Mouse (Mus musculus) hindbrain, embryonic 12.5 days (tissue): ENCODE measurements around the gene Rap1gds1. TPM values are rescaled to one million over a fixed set of nuclear protein-coding genes. Genes with fewer than 3 reads are reported as not detected.
A peak's percentile ranks its signal among the peaks of the same experiment; 100 is the strongest.

Experiments
- ATAC-seq: fragments of 200-750 bp; cut with Nextera tagmentation; 2 replicates; pipeline ENCODE4 v1.8.0; 2017; ENCODE audit warnings: moderate TSS enrichment; ENCODE audit not compliant: low FRiP score
- H3K27ac ChIP-seq: fragments of 300-500 bp; sonication (generic); 2 replicates; pipeline ENCODE4 v1.5.1; 2016; ENCODE audit warnings: mild to moderate bottlenecking
- H3K27me3 ChIP-seq: fragments of 300-500 bp; sonication (generic); 2 replicates; pipeline ENCODE4 v1.6.1; 2016; ENCODE audit warnings: mild to moderate bottlenecking
- H3K36me3 ChIP-seq: fragments of 300-500 bp; sonication (generic); 2 replicates; pipeline ENCODE4 v1.6.1; 2016; ENCODE audit warnings: mild to moderate bottlenecking
- H3K4me1 ChIP-seq: fragments of 300-500 bp; sonication (generic); 2 replicates; pipeline ENCODE4 v1.6.1; 2016
- H3K4me2 ChIP-seq: fragments of 300-500 bp; sonication (generic); replicated peaks from 2 replicates; pipeline ENCODE4 v1.6.1; 2016; ENCODE audit warnings: mild to moderate bottlenecking
- H3K4me3 ChIP-seq: fragments of 300-500 bp; sonication (generic); 2 replicates; pipeline ENCODE4 v1.5.1; 2016; ENCODE audit warnings: mild to moderate bottlenecking
- H3K9ac ChIP-seq: fragments of 300-500 bp; sonication (generic); 2 replicates; pipeline ENCODE4 v1.6.1; 2016; ENCODE audit warnings: mild to moderate bottlenecking, moderate library complexity
- H3K9me3 ChIP-seq: fragments of 300-500 bp; sonication (generic); replicated peaks from 2 replicates; pipeline ENCODE4 v1.6.1; 2016; ENCODE audit warnings: mild to moderate bottlenecking
- WGBS: fragments of 180-500 bp; shearing (Covaris S2); methylation state at CpG from one replicate; pipeline ENCODE4 v1.1.7; 2016; 5-methylcytosine and 5-hydroxymethylcytosine counted together
- polyA plus RNA-seq: library from polyadenylated mRNA; unstranded; fragments of >200 nt; fragmentation: Nextera tagmentation; extraction: Ambion mirVana; gene quantifications from 2 replicates; pipeline ENCODE4 v1.2.1, GENCODE M21; 2016

Gene Rap1gds1
- polyA plus RNA-seq, 1 experiment from 2014 or later: 74.8 TPM

GRCm38 (mm10) chr3:139083778-139084539, 9.0 kb upstream of the Rap1gds1 start:
- no peaks in the 10 kb centered on the region for H3K27me3 ChIP-seq
- H3K27ac ChIP-seq: no peak overlapping the region
- no peaks in the 10 kb centered on the region for H3K36me3 ChIP-seq
- ATAC-seq: no peak
- 90% methylated on average over 5 of the region's 5 CpGs for WGBS
- no peaks in the 10 kb centered on the region for H3K4me1 ChIP-seq
- H3K9me3 ChIP-seq: peaks cover 6% of the 10 kb centered on the region; the same call in 1 of the 2 replicates
- no peak overlapping the region for H3K4me2 ChIP-seq
- H3K4me3 ChIP-seq: no peak overlapping the region
- H3K9ac ChIP-seq: no peak overlapping the region

GRCm38 (mm10) chr3:139079831-139080230, 4.8 kb upstream of the Rap1gds1 start:
- 92% methylated on average over 6 of the region's 6 CpGs for WGBS
- no peak for ATAC-seq

GRCm38 (mm10) chr3:139078010-139078409, 3.0 kb upstream of the Rap1gds1 start:
- Histone ChIP-seq H3K27ac (no peak overlapping the region), H3K9ac (no peak overlapping the region), H3K27me3 (no peaks in the 10 kb centered on the region), H3K4me3 (no peak overlapping the region), H3K9me3 (no peaks in the 10 kb centered on the region), H3K36me3 (no peaks in the 10 kb centered on the region), H3K4me2 (no peak overlapping the region), H3K4me1 (0 out of 2 replicates have a peak, but pooled peaks cover 2% of the 10 kb centered on the region)
- ATAC-seq: no peak
- 81% methylated on average over 3 of the region's 3 CpGs for WGBS

More at GRCm38 (mm10) chr3:139079831-139080230, 4.8 kb upstream of the Rap1gds1 start:
- no peak overlapping the region for H3K27ac ChIP-seq
- no peaks in the 10 kb centered on the region for H3K9me3 ChIP-seq
- H3K36me3 ChIP-seq: no peaks in the 10 kb centered on the region
- H3K4me2 ChIP-seq: no peak overlapping the region
- no peaks in the 10 kb centered on the region for H3K27me3 ChIP-seq
- H3K4me3 ChIP-seq: no peak overlapping the region
- H3K9ac ChIP-seq: no peak overlapping the region
- H3K4me1 ChIP-seq: no peaks in the 10 kb centered on the region

GRCm38 (mm10) chr3:139076059-139076455, 1.1 kb upstream of the Rap1gds1 start:
- Histone ChIP-seq H3K27ac (peak overlapping the region; percentile 93), H3K4me3 (peak overlapping the region; percentile 90), H3K9me3 (no peaks in the 10 kb centered on the region), H3K4me2 (peak overlapping the region; percentile 86), H3K4me1 (0 out of 2 replicates have a peak, but pooled peaks cover 2% of the 10 kb centered on the region), H3K9ac (peak overlapping the region; percentile 78; the same call in 1 of the 2 replicates), H3K27me3 (no peaks in the 10 kb centered on the region), H3K36me3 (no peaks in the 10 kb centered on the region)
- no peak; the same call in 1 of the 2 replicates for ATAC-seq
- WGBS: 16% methylated on average over 7 of the region's 7 CpGs

- no peaks in the 10 kb centered on the region for H3K27me3 ChIP-seq
- H3K27ac ChIP-seq: peak overlapping the region; percentile 93
- H3K9me3 ChIP-seq: no peaks in the 10 kb centered on the region
- peak overlapping the region; percentile 78 for H3K9ac ChIP-seq
- 0 out of 2 replicates have a peak, but pooled peaks cover 2% of the 10 kb centered on the region for H3K4me1 ChIP-seq
- H3K4me2 ChIP-seq: peak overlapping the region; percentile 86
- H3K36me3 ChIP-seq: no peaks in the 10 kb centered on the region
- H3K4me3 ChIP-seq: peak overlapping the region; percentile 90
- under 1% methylated on average over 62 of the region's 72 CpGs for WGBS
- peak; percentile 96 for ATAC-seq
Measured at GRCm38 (mm10) chr3:139075333-139076058, 495 bp upstream of the Rap1gds1 start.

- H3K36me3 ChIP-seq: no peaks in the 10 kb centered on the region
- 5% methylated on average over 12 of the region's 12 CpGs for WGBS
Measured at GRCm38 (mm10) chr3:139073801-139074483, 1.1 kb downstream of the Rap1gds1 start.

GRCm38 (mm10) chr3:139069539-139069938, 5.5 kb downstream of the Rap1gds1 start:
- WGBS: 72% methylated on average over 4 of the region's 4 CpGs

More at GRCm38 (mm10) chr3:139073801-139074483, 1.1 kb downstream of the Rap1gds1 start:
- H3K27me3 ChIP-seq: no peaks in the 10 kb centered on the region
- no peaks in the 10 kb centered on the region for H3K9me3 ChIP-seq
- H3K9ac ChIP-seq: peak overlapping the region; percentile 92
- peak overlapping the region; percentile 69 for H3K4me2 ChIP-seq
- peak overlapping the region; percentile 98 for H3K27ac ChIP-seq
- peak overlapping the region; percentile 90 for H3K4me3 ChIP-seq
- ATAC-seq: no peak
- 0 out of 2 replicates have a peak, but pooled peaks cover 2% of the 10 kb centered on the region for H3K4me1 ChIP-seq

GRCm38 (mm10) chr3:139064076-139064475, 10.9 kb downstream of the Rap1gds1 start:
- Histone ChIP-seq H3K27ac (no peak overlapping the region), H3K27me3 (no peaks in the 10 kb centered on the region), H3K4me3 (no peak overlapping the region), H3K4me2 (no peak overlapping the region), H3K9ac (no peak overlapping the region), H3K36me3 (peaks cover 4% of the 10 kb centered on the region; the same call in 1 of the 2 replicates), H3K9me3 (no peaks in the 10 kb centered on the region), H3K4me1 (no peaks in the 10 kb centered on the region)
- 97% methylated on average over 9 of the region's 9 CpGs for WGBS
- ATAC-seq: no peak

More at GRCm38 (mm10) chr3:139069539-139069938, 5.5 kb downstream of the Rap1gds1 start:
- H3K27ac ChIP-seq: no peak overlapping the region
- no peaks in the 10 kb centered on the region for H3K9me3 ChIP-seq
- no peak overlapping the region for H3K4me2 ChIP-seq
- H3K36me3 ChIP-seq: no peaks in the 10 kb centered on the region
- H3K27me3 ChIP-seq: no peaks in the 10 kb centered on the region
- 0 out of 2 replicates have a peak, but pooled peaks cover 2% of the 10 kb centered on the region for H3K4me1 ChIP-seq
- no peak overlapping the region for H3K4me3 ChIP-seq
- no peak overlapping the region for H3K9ac ChIP-seq
- ATAC-seq: no peak

- H3K36me3 ChIP-seq: peaks cover 4% of the 10 kb centered on the region; the same call in 1 of the 2 replicates
- H3K4me1 ChIP-seq: no peaks in the 10 kb centered on the region
- no peak for ATAC-seq
- no peak overlapping the region for H3K9ac ChIP-seq
- no peak overlapping the region for H3K4me3 ChIP-seq
- WGBS: 93% methylated on average over 3 of the region's 3 CpGs
- no peaks in the 10 kb centered on the region for H3K27me3 ChIP-seq
- no peak overlapping the region for H3K27ac ChIP-seq
- no peak overlapping the region for H3K4me2 ChIP-seq
- no peaks in the 10 kb centered on the region for H3K9me3 ChIP-seq
Measured at GRCm38 (mm10) chr3:139062088-139062487, 12.9 kb downstream of the Rap1gds1 start.

- H3K27ac ChIP-seq: no peak overlapping the region
- no peak overlapping the region for H3K4me2 ChIP-seq
- H3K9me3 ChIP-seq: no peaks in the 10 kb centered on the region
- no peak overlapping the region for H3K9ac ChIP-seq
- H3K4me1 ChIP-seq: no peaks in the 10 kb centered on the region
- H3K36me3 ChIP-seq: no peaks in the 10 kb centered on the region
- no peak for ATAC-seq
- H3K27me3 ChIP-seq: no peaks in the 10 kb centered on the region
- WGBS: 88% methylated on average over 12 of the region's 12 CpGs
- H3K4me3 ChIP-seq: no peak overlapping the region
Measured at GRCm38 (mm10) chr3:139048701-139049622, 26.0 kb downstream of the Rap1gds1 start.

- H3K4me2 ChIP-seq: no peak overlapping the region
- H3K4me3 ChIP-seq: no peak overlapping the region
- H3K27ac ChIP-seq: no peak overlapping the region
- 82% methylated on average over 3 of the region's 3 CpGs for whole genome bisulfite sequencing
- no peaks in the 10 kb centered on the region for H3K36me3 ChIP-seq
- no peaks in the 10 kb centered on the region for H3K27me3 ChIP-seq
- H3K9me3 ChIP-seq: no peaks in the 10 kb centered on the region
- no peak overlapping the region for H3K9ac ChIP-seq
- no peak for ATAC-seq
- no peaks in the 10 kb centered on the region for H3K4me1 ChIP-seq
Measured at GRCm38 (mm10) chr3:139042433-139042854, 32.6 kb downstream of the Rap1gds1 start.
